Mouse (Mus musculus): ENCODE data around the gene Cisd1. TPM values are rescaled to one million over a fixed set of nuclear protein-coding genes. Genes with fewer than 3 reads are reported as not detected.

The Cisd1 gene
- polyA plus RNA-seq (2012; rRNA removed) = 161 and 176 TPM in 2 replicates

DNA sequence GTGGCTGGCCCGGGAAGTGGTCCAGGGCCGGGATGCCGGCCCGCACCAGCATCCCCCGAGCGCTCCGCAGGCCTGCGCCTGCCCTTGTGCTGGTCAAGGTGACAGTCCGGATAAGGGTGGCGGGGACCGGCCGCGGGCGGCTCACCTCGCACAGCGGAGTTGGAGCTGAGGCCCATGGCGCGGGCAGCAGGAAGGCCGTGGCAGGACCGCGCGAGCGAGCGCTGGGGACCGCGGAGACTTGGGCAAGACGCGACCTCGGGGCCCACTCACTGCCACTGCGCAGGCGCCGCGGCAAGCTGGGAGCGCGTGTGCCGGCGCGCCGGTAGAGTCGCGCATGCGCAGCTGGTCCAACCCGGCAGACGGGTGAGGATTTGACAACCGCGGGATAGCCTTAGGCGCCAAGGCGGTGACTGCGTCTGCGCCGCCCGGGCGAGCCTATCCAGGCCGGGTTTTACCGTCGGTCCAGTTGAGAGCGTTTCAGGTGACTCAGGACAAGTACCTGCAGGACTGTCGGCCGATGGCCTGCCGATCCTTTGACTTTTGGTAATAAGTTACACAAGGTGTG, at the start of gene Cisd1:
Gene Cisd1, minus strand, starts transcription at position 376 of the 565 bp plus-strand sequence.

DNA sequence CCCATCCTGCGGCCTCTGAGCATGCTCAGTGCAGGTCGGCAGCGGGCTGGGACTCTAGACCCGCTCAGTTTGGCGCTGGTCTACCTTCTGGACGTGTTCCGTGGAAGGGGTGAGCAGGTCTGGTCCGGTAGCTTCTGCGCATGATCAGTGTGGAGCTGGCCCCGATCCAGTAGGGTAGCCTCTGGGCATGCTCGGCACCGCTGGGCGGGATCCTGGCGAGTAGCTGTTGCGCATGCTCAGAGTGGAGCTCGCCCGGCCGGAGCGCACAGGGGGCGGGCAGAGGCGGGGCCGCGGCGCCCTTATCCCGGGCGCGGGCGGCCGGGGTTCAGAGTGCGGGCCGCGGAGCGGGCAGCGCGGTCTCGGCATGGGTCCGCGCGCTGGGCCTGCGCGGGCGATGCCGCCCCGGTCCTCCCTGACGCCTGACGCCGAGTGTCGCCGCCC, 2.8 kb upstream of the Cisd1 start, which contains the start of gene Ipmk:
Gene Ipmk, plus strand, starts transcription at position 255 of the 441 bp plus-strand sequence.

DNA sequence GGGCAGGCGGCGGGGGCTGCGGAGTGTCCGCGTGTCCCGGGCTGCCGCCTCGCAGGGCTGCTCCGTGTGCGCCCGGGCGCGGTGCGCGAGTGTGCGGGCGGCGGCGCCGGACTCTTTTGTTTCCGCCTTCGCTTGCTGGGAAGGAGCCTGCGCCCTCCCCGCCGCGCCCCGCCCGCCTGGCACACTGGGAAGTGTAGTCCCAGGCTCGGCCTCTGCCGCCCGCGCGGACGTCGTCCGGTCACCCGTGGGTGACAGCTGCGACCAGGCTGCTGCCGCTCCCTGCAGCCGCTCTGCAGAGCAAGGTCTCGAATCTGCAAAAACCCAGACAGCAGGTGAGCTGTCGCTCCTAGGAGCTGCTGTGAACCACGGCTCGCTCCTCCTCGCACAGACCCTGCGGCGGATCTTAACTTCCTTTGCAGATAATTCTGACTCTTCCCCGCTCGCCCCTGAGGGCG, 59.6 kb downstream of the Cisd1 start, which contains the start of gene Ube2d1:
Gene Ube2d1, minus strand, starts transcription at position 137 of the 455 bp plus-strand sequence.

Other genes starting within 250 kb of the Cisd1 start
- gene Bicc1, start 185.3 kb downstream of the Cisd1 start, polyA plus RNA-seq (2012; rRNA removed) = 3.3 and 3.6 TPM in 2 replicates
- gene Tfam, start 106.7 kb downstream of the Cisd1 start, polyA plus RNA-seq (2012; rRNA removed) = 23.3 and 25.8 TPM in 2 replicates
- 238 and 252 TPM in 2 replicates for gene Ube2d1, start 59.7 kb downstream of the Cisd1 start, polyA plus RNA-seq (2012; rRNA removed)
- 18.0 and 18.1 TPM in 2 replicates for gene Ipmk, start 2.8 kb upstream of the Cisd1 start, polyA plus RNA-seq (2012; rRNA removed)

Measured in central nervous system, embryonic 18 days (tissue).